Mouse (Mus musculus) c-Kit-positive CD71-negative TER-119-negative erythroid progenitor cells, embryonic 14.5 days (primary cell): ENCODE measurements at regions not wholly inside any gene's neighbourhood (a gene's known extent, or its start where the extent isn't known, plus 50 kb on each side); places are given as distances from the start of the nearest gene placed in this dataset.

Experiments used
- DNase-seq: peaks from one replicate; pipeline ENCODE4 v3.0.0-alpha.2; 2013; ENCODE audit warnings: low read depth

GRCm38 (mm10) chr9:116231351-116232311 is 56.5 kb upstream of the Tgfbr2 start:
- no peak for DNase-seq

GRCm38 (mm10) chr9:116230346-116230745 is 55.2 kb upstream of the Tgfbr2 start:
- no peak for DNase-seq

- no peak for DNase-seq
These were observed 53.3 kb upstream of the Tgfbr2 start for GRCm38 (mm10) chr9:116228443-116228842.

- no peak for DNase-seq
These were observed 52.6 kb upstream of the Tgfbr2 start for GRCm38 (mm10) chr9:116227738-116228137.
